Mouse (Mus musculus): ENCODE results near the gene Zfp174.

GRCm38 (mm10) chr16:3820202-3820601 is 26.9 kb upstream of the Zfp174 start:
- TF ChIP-seq CTCF (IDR thresholded peaks at IDR 0.05; ENCODE audit: borderline replicate concordance, control insufficient read depth, extremely low read depth, insufficient read depth, low read length, poor library complexity) (no peak), POLR2A (IDR thresholded peaks at IDR 0.05; ENCODE audit: control insufficient read depth, extremely low read depth, insufficient read depth, low read length, poor library complexity) (no peak)
